Mouse (Mus musculus) kidney, adult 9 months (tissue): ENCODE results near the gene Ttll5.
A peak's percentile ranks its signal among the peaks of the same experiment; 100 is the strongest.

ENCODE experiments used
- DNase-seq: peaks from one replicate; pipeline ENCODE4 v3.0.0; 2022

Gene Ttll5

DNA sequence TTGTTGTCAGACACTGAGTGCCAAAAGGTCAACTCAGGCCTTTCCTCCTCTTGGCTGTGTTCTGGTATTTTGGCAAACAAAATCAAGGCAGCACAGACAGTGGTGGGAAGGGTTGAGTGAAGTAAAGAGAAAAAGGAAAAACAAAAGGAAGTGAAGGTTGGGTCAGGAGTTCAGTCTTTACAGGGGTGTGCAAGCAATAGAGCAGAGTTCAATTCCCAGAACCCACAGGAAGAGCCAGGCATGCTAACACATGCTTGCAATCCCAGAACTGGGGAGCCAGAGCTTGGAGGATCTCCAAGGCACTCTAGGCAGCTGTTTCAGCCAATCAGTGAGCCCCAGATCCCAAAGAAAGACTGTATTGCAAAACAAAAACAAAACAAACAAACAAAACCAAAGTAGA, 240.3 kb downstream of the Ttll5 start:
- DNase-seq, result no peak

GRCm38 (mm10) chr12:86071432-86071831, 247.0 kb downstream of the Ttll5 start:
- DNase-seq, result no peak

GRCm38 (mm10) chr12:86074681-86075080, 250.2 kb downstream of the Ttll5 start:
- no peak for DNase-seq

DNA sequence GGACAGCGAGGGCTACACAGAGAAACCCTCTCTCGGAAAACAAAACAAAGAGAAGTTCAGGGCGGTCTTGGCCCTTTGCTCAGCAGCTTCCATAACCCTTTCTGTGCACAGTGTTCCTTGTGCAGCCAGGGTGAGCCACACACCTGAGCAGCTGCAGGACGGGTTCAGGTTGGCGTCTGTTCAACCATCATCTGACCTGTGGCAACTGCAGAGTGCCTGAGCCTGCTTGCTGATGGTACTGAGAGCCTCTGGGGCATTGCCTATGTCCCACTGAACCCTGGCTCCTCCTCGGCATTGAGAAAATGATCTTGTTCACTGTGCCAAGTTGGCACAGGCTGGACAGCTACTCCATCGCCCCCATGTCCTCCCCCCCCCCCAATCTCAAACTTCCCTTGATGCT, 250.9 kb downstream of the Ttll5 start:
- no peak for DNase-seq

DNA sequence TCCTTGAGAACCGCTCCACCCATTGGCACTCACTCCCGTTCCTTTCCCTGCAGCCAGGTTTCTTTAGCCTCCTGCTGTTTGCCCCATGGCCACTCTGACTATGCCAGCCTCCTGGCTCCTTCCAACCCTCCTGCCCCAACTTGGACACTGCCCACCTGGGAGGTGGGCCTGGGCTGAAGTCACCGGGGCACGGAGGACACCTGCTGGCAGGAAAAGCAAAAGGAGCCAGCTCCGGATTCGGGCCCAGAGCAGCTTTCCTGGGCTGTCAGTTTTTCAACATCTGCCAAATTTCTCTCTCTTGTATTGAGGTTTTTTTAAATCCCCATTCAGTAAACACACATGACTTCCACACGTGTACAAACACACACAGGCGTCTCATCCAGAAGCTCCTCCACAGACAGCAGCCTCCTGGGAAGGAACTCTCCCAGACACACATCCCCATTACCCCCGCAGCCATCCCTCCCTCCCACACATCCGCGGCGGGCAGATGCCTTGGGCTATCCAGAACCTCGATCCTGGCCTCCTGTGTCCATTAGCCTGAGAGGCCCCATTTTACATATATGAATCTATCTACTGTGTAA, 252.0 kb downstream of the Ttll5 start:
- peak; percentile 26 for DNase-seq

- no peak for DNase-seq
Observed at GRCm38 (mm10) chr12:86077322-86077721, 252.9 kb downstream of the Ttll5 start.

DNA sequence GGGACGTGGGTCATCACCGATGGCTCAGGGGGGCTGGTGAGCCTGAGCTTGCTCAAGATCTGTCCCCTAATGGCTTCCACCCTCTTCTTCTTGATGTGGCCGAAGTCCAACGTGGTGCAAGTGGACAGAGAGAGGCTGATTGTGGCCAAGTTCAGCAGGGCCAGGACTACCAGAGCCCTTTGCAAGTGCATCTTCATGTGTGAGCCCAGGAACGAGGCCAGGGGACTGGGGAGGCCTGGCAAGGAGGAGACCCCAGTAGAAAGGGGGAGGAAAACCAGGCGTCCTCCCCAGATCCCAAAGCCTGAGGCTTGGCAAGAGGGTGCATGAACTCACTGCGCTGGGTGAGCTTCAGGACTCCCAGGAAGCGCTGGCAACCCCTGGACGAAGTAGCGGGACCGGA, 253.3 kb downstream of the Ttll5 start:
- DNase-seq, result no peak

DNA sequence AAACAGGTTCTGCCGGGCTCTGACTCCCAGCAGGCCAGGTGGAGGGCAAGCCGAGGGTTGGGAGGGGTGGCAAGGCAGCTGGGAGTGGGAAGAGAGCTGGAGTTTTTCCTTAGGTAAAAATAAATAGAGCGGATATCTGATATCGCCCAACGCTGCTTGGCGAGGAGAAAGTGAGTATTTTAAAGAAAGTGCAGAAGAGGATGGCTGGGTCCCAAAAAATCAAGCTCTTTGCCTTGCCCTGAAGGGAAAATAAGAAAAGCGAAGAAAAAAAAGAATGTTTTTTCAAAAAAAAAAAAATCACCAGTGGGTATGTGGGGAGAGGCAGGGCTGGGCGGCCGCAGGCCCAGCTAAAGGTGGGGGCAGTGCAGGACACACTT, 253.7 kb downstream of the Ttll5 start:
- no peak for DNase-seq

DNA sequence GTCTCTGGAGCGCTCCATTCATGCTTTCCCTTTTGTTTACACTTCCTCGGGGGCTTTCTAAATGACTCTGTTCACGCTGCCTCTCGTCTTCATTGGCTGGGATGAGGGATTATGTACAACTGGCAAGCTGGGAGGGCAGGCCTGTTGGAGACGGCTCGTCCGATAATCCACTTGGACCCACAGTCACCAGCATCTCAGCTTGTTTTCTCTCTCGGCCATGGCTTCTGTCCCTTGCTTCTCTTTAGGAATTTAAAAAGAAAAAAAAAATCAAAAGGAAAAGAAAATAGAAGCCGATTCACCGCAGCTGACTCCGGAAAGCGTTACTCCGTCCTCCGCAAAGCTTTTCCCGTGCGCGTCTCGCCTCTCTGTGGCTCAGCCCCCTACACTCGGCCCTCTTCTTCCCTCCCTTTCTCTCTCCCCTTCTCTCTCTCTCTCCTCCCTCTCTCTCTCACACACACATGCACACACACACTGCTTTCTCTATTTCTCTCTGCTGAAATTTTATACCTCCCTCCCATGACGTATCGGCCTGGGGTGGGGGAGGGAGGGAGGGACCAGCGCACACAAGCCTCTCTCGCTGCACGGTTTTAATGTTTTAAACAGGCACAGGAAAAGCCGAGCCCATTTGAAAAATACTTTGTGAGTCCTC, 254.2 kb downstream of the Ttll5 start, which contains the start of gene Tgfb3:
Tgfb3 (minus strand) TSS at position 489 of the 649 bp plus-strand sequence.
- DNase-seq, result peak; percentile 25

- peak; percentile 93 for DNase-seq
Observed at GRCm38 (mm10) chr12:86079202-86079667, 254.8 kb downstream of the Ttll5 start.

GRCm38 (mm10) chr12:86082481-86083012, 258.1 kb downstream of the Ttll5 start, which contains the start of gene Ift43:
Gene Ift43 (plus strand): TSS chr12:86082541.
- DNase-seq, result peak; percentile 84

DNA sequence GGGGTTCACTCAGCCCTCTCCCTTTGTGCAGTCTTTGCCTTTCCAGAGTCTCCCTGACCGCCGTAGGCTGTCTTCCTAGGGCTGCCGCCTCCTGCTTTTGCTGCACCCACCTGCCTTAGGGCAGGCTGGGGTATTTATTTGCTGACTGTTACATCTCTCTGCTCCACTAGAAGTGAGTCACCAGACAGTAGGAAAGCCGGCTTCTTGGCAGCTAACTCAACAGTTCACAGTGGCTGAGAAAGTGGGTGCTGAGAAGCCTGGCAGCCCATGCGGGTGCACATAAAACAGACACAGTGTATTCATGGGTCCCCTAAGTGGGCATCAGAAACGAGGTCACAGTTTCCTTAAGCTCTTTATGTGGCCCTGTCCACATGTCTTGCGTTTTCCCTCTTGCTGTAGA, 261.4 kb downstream of the Ttll5 start:
- DNase-seq, result no peak

DNA sequence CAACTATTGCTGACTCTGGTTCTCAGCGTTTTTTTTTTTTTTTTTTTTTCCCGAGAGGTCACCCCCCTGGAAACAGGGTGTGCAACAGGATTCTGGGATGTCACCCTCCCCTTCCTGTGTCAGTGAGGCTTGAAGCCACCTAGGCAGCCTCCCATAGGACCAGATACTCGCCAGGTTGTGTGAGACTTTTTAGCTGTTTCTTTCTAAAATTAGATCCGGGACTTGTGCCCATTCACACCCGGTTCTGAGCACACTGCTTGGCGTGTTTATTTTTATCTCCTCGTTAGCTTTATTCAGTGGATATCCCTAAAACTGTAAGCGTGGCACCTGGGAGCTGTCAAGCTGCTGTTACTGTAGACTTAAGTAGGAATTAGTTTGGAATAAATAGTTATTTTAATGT, 262.1 kb downstream of the Ttll5 start:
- no peak for DNase-seq

DNA sequence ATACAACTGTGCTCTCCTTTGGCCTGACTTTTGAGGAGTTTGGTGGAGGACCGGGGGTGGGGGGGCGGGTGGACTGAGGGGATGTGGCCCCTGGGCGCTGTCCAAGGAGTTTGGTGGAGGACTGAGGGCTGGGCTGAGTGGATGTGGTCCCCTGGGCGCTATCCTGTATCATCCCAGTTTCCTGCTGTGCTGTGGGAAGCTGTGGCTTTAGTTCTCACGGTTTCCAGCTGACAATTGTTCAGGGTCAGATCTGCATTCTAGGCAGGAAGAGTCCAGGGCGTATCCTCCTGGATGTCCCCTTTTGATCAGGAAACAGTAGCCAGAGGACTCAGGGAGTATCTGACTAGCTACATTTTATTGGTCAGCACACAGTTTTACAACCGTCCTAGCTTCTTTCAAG, 263.6 kb downstream of the Ttll5 start:
- peak; percentile 50 for DNase-seq

DNA sequence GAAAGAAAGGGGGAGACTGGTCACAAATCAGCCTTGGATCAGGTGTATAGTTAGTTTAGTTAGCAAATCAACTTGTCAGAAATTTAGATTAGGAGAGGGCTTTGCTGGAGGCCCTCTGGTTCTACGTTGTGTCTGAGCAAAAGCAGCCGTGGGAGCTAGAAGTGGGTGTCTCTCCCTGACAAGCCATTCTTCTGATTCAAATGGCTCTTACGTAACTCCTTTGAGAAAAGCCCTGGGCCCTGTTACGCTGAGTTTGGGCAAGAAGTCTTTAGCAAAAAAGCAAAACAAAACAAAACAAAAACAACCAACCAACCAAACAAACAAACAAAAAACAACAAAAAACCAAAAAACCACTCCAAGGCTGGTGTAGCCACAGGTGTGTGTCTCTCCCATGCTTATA, 266.3 kb downstream of the Ttll5 start:
- DNase-seq, result no peak

DNA sequence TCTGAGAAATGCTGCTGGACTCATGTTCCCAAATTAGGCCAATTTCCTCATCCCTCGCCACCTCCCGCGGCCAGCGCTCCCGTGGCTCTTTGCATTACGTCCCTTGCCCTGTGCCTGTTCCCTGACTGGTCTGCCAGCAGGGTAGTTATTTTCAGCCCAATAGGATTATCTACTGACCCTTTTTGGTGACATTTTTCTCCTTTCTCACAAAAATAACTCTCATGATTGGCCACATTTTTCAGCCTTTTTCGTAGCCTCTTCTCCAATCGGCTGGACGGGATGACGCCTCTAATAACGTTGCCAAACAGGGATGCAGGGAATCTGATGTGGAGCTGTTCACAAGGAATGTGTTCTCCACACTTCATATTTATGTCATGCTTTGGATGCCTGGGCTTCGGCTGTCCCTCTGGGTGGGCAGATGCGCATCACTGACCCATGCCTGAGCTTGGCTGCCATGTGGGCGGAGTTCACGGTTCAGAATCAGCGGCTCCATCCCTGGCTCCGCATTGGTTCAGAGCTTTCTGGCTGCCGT, 267.2 kb downstream of the Ttll5 start:
- peak; percentile 59 for DNase-seq

GRCm38 (mm10) chr12:86094075-86094474, 269.6 kb downstream of the Ttll5 start:
- no peak for DNase-seq

DNA sequence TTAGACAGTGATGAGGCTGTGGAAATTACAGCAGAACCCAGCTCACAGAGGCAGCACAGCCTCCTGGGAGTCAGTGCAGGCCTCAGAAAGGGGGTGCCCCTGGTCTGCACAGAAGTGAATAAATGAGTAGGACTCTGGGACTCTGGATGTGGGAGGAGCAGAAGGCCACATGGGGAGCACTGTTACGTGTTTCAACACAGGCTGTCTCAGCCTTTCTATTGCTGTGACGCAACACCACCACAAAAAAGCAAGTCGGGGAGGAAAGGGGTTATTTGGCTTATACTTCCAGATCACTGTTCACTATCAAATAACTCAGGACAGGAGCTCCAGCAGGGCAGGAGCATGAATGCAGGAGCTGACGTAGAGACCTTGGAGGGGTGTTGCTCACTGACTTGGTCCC, 271.3 kb downstream of the Ttll5 start:
- no peak for DNase-seq

DNA sequence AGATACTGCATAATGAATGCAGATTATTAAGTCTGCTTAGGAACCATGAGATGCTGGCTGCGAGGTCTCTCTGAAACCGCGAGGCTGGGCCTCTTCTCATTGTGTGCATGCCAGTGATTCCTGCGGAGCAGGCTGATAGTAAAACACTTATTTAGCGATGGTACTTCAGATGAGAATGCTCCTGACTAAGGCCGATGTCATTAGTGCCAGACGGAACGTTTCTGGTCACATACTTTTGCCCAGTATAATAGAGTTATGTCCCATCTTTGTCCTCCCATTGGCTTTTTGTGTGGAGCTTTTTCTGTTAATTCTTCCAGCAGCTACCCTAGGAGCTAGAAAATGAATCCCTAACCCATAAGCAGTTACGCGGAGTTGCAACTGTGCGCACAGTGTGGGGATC, 273.3 kb downstream of the Ttll5 start:
- DNase-seq, result no peak

DNA sequence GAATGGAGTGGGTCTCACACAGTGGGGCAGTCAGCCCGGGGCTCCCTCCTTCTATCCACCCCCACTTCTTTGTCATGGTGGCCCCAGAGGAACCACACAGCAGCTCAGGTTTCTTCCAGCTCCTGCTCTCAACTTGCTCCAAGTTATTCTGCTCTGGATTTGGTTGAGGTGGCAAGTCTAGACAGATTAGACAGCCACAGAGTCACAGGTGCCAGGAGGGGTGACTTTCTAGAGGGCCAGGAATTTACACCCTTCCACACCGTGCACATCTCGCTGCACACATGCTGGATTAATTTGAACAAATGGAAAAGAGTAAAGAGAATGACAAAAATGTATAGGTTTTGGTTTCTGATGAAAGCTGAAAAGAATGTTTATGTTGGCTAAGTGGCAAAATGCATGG, 276.3 kb downstream of the Ttll5 start:
- no peak for DNase-seq

DNA sequence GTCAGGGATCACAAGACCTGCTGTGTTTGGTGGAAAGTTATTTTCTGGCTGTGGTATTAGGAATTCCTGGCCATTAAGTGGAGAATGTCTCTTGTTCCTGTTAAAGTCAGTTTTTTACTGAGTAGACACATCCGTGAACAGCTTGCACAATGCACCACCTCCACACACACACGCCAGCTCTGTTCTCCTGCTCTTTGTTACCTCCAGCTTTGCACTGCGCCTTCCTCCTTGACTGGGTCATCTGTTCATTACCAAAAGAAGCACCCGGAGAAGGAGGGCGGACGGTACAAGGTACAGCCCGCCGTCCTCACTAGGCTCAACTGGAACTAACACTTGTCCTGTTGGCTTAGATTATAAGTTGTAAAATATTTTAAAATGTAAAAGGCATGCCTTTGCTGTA, 278.2 kb downstream of the Ttll5 start:
- DNase-seq, result peak; percentile 83

GRCm38 (mm10) chr12:86103391-86103790, 278.9 kb downstream of the Ttll5 start:
- peak; percentile 54 for DNase-seq

- DNase-seq, result peak; percentile 63
Observed at GRCm38 (mm10) chr12:86103852-86104251, 279.4 kb downstream of the Ttll5 start.

DNA sequence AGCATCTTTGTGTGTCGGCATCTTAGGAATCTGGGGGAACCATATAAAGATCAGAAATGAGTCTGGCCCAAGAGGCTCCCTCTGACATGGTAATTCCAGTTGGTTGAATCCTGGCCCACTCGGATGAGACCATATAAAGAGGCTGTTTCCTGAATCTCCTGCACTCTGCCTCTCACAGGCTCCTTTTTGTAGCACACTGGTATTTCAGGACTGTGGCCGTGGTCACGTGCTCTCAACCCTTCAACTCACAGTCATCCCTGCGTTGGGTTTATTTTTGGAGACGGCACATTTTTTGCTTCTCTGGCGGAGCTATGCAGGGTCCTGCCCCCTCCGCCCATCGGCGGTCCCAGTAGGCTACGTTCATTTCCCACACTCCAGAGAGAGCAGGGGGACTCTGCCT, 279.8 kb downstream of the Ttll5 start:
- DNase-seq, result peak; percentile 46
